Mouse (Mus musculus) ES-Bruce4 (cell line): ENCODE data around the gene Ncbp3.

Experiments
- CTCF ChIP-seq: IDR thresholded peaks from one replicate; pipeline ENCODE4 v1.8.1; 2011; ENCODE audit warnings: low read depth, low read length
- POLR2A ChIP-seq: IDR thresholded peaks from one replicate; pipeline ENCODE4 v1.8.1; 2011; ENCODE audit warnings: low read length; ENCODE audit not compliant: insufficient read depth

DNA sequence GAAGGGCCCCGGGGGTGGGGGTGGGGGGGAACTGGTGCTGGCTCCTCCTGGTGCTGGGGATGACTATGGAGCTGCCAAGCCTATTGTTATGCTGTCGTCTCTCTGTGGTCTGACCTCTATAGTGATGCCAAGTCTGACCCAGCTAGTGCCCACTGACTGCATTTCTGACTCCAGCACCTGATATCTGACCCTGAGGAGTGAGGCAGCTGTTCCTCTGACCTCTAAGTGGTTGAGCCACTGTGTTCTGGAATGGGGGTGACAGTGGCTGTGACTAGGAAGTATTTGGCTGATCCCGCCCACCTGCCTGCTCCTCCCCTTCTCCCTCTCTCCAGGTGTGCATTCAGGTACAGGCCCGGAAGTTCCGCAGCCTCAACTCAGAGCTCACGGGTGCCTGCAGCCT lies 63.8 kb downstream of the Ncbp3 start:
- TF ChIP-seq CTCF (no peak), POLR2A (no peak)
